13 mouse cellular contexts compared by ENCODE assay signal in genomic region chr4:107217574-107217973, GRCm38 (mm10). TPM values are rescaled to one million over a fixed set of nuclear protein-coding genes. Genes with fewer than 3 reads are reported as not detected.
DNase-seq lines count a peak whose midpoint lies in the region; ATAC-seq lines count a peak whose summit lies in the region.
"Had no signal": no experiment of that assay in that cellular context is flagged by ENCODE, and none has a peak within 500 bp of the region (broad histone marks: within the 10 kb centered on the region; RNA-seq: fewer than 3 reads in every experiment).

No protein-coding gene starts in this region.

- H3K4me2 ChIP-seq in lung, embryonic 15.5 days = no peak overlapping the region
- H3K4me2 ChIP-seq in kidney, embryonic 16.5 days (replicated peaks; ENCODE audit: low read depth, low read length) = no peak overlapping the region
- H3K4me2 ChIP-seq: forebrain, embryonic 15.5 days; hindbrain, embryonic 14.5 days had no signal

- H3K36me3 ChIP-seq in lung, embryonic 15.5 days = no peaks in the 10 kb centered on the region
- H3K36me3 ChIP-seq in kidney, embryonic 16.5 days (ENCODE audit: insufficient read depth, low read length) = no peaks in the 10 kb centered on the region
- H3K36me3 ChIP-seq: forebrain, embryonic 15.5 days; midbrain, embryonic 10.5 days had no signal

- no peak for DNase-seq in lung, postnatal 10 days
- peak; percentile 39 to 56 for DNase-seq in adrenal gland, postnatal 36 days
- peak; percentile 93 for DNase-seq in liver
- DNase-seq in spleen, postnatal 4 days (ENCODE audit: low spot score in 2 of 2) = peak; percentile 76 to 86
- no peak for DNase-seq in urinary bladder, postnatal 36 days (ENCODE audit: low spot score in 2 of 2)
- DNase-seq: kidney, postnatal 36 days; left cerebral cortex, postnatal 4 days; thymus, adult 18-20 months had no signal

- H3K27ac ChIP-seq in lung, embryonic 15.5 days = no peak overlapping the region
- H3K27ac ChIP-seq in kidney, embryonic 16.5 days (ENCODE audit: low read length) = no peak overlapping the region
- H3K27ac ChIP-seq: forebrain, embryonic 15.5 days; hindbrain, embryonic 14.5 days; midbrain, embryonic 10.5 days had no signal

- H3K9me3 ChIP-seq in lung, embryonic 15.5 days = no peaks in the 10 kb centered on the region
- H3K9me3 ChIP-seq in kidney, embryonic 16.5 days (ENCODE audit: low read length) = no peaks in the 10 kb centered on the region
- H3K9me3 ChIP-seq: forebrain, embryonic 15.5 days; midbrain, embryonic 10.5 days had no signal

- no peak overlapping the region for H3K9ac ChIP-seq in lung, embryonic 15.5 days
- H3K9ac ChIP-seq in kidney, embryonic 16.5 days (replicated peaks; ENCODE audit: low read length) = no peak overlapping the region
- H3K9ac ChIP-seq: forebrain, embryonic 15.5 days; hindbrain, embryonic 14.5 days had no signal

- no peaks in the 10 kb centered on the region for H3K27me3 ChIP-seq in lung, embryonic 15.5 days
- no peaks in the 10 kb centered on the region for H3K27me3 ChIP-seq in kidney, embryonic 16.5 days (ENCODE audit: insufficient read depth, low read length)
- H3K27me3 ChIP-seq: forebrain, embryonic 15.5 days had no signal

- H3K4me3 ChIP-seq in lung, embryonic 15.5 days = no peak overlapping the region
- no peak overlapping the region for H3K4me3 ChIP-seq in kidney, embryonic 16.5 days (ENCODE audit: low read length)
- H3K4me3 ChIP-seq: forebrain, embryonic 15.5 days; midbrain, embryonic 10.5 days had no signal

- 49% methylated on average over 9 of the region's 9 CpGs for WGBS in lung, embryonic 15.5 days
- WGBS in kidney, embryonic 16.5 days = 83% methylated on average over 9 of the region's 9 CpGs

- peaks cover 7% of the 10 kb centered on the region; the same call in 1 of the 2 replicates for H3K4me1 ChIP-seq in lung, embryonic 15.5 days
- H3K4me1 ChIP-seq in kidney, embryonic 16.5 days (ENCODE audit: insufficient read depth, low read length) = no peaks in the 10 kb centered on the region
- H3K4me1 ChIP-seq: forebrain, embryonic 15.5 days; midbrain, embryonic 10.5 days had no signal

- peak; percentile 47; the same call in 1 of the 2 replicates for ATAC-seq in lung, embryonic 15.5 days (ENCODE audit: borderline replicate concordance, extremely low read depth, low FRiP score, low TSS enrichment)
- no peak for ATAC-seq in kidney, embryonic 16.5 days (ENCODE audit: low FRiP score, low TSS enrichment)
- ATAC-seq: forebrain, embryonic 15.5 days had no signal

RNA-seq across cellular contexts. Expression of gene Ldlrad1, which starts 8.6 kb away (rescaled TPM):
- 0.15 TPM in 1 of 2 replicates, not detected in the other for polyA plus RNA-seq in lung, embryonic 15.5 days (2015; fragmentation: Nextera tagmentation; extraction: Ambion mirVana)
- total RNA-seq in adrenal gland, postnatal 36 days (2021) = not detected
- polyA plus RNA-seq in kidney, embryonic 16.5 days (2015; fragmentation: Nextera tagmentation; extraction: Ambion mirVana) = not detected in 2 replicates
- total RNA-seq: left cerebral cortex, postnatal 4 days had no signal
- polyA plus RNA-seq: forebrain, embryonic 15.5 days; hindbrain, embryonic 14.5 days; midbrain, embryonic 10.5 days had no signal

RNA-seq across cellular contexts. Expression of gene Lrrc42, which starts 35.8 kb away (rescaled TPM):
- polyA plus RNA-seq in lung, embryonic 15.5 days (2015; fragmentation: Nextera tagmentation; extraction: Ambion mirVana) = 71.7 and 72.6 TPM in 2 replicates
- total RNA-seq in adrenal gland, postnatal 36 days (2021) = 10 to 100 TPM; 28.8 to 30.5 TPM
- polyA plus RNA-seq in kidney, embryonic 16.5 days (2015; fragmentation: Nextera tagmentation; extraction: Ambion mirVana) = 96.2 and 108 TPM in 2 replicates

RNA-seq across cellular contexts. Expression of gene Hspb11, which starts 35.8 kb away (rescaled TPM):
- polyA plus RNA-seq in lung, embryonic 15.5 days (2015; fragmentation: Nextera tagmentation; extraction: Ambion mirVana) = 35.2 and 38.7 TPM in 2 replicates
- 10 to 100 TPM; 15.8 to 26.7 TPM for total RNA-seq in adrenal gland, postnatal 36 days (2021)
- 32.8 and 34.1 TPM in 2 replicates for polyA plus RNA-seq in kidney, embryonic 16.5 days (2015; fragmentation: Nextera tagmentation; extraction: Ambion mirVana)

RNA-seq across cellular contexts. Expression of gene Tceanc2, which starts 38.7 kb away (rescaled TPM):
- 24.0 and 34.3 TPM in 2 replicates for polyA plus RNA-seq in lung, embryonic 15.5 days (2015; fragmentation: Nextera tagmentation; extraction: Ambion mirVana)
- total RNA-seq in adrenal gland, postnatal 36 days (2021) = 10 to 100 TPM; 20.2 to 27.3 TPM
- 22.1 and 29.7 TPM in 2 replicates for polyA plus RNA-seq in kidney, embryonic 16.5 days (2015; fragmentation: Nextera tagmentation; extraction: Ambion mirVana)

RNA-seq across cellular contexts. Expression of gene Tmem59, which starts 39.4 kb away (rescaled TPM):
- polyA plus RNA-seq in lung, embryonic 15.5 days (2015; fragmentation: Nextera tagmentation; extraction: Ambion mirVana) = 421 and 454 TPM in 2 replicates
- 100 to 1,000 TPM; 345 to 431 TPM for total RNA-seq in adrenal gland, postnatal 36 days (2021)
- polyA plus RNA-seq in kidney, embryonic 16.5 days (2015; fragmentation: Nextera tagmentation; extraction: Ambion mirVana) = 523 and 557 TPM in 2 replicates

Comparison
In these comparisons a context has a peak if more than half of its experiments do, and no peak if none do; other contexts are left out.
1. DNase-seq: peak in adrenal gland, postnatal 36 days (2 of 2), liver (single experiment) and spleen, postnatal 4 days (2 of 2); none in lung, postnatal 10 days (single experiment) and urinary bladder, postnatal 36 days (0 of 2).